Mouse (Mus musculus) bone marrow, adult 2 months (tissue): ENCODE measurements around the gene Vps26a.
"Not testable (repeated sequence)": the region's sequence is repeated elsewhere in the genome, so short reads cannot be mapped to it uniquely, and the experiment has no call there.

Experiments used
- CTCF ChIP-seq: fragments of 200-500 bp; IDR thresholded peaks from 2 replicates; pipeline ENCODE4 v1.5.1; 2011; ENCODE audit warnings: low read length, control low read depth; ENCODE audit not compliant: control insufficient read depth, insufficient read depth
- POLR2A ChIP-seq: fragments of 200-500 bp; IDR thresholded peaks from 2 replicates; pipeline ENCODE4 v1.6.1; 2011; ENCODE audit warnings: low read depth, mild to moderate bottlenecking, control low read depth, low read length, borderline replicate concordance; ENCODE audit not compliant: control insufficient read depth

- not testable (repeated sequence) for TF ChIP-seq POLR2A, CTCF
Observed at GRCm38 (mm10) chr10:62452001-62452400, 34.6 kb downstream of the Vps26a start.
